Mouse (Mus musculus) lung, adult 2 months (tissue): ENCODE results near the gene Myh10. TPM values are rescaled to one million over a fixed set of nuclear protein-coding genes. Genes with fewer than 3 reads are reported as not detected.
A peak's percentile ranks its signal among the peaks of the same experiment; 100 is the strongest.

Experiments used
- DNase-seq: peaks from one replicate; pipeline ENCODE4 v3.0.0; 2022
- H3K4me1 ChIP-seq: fragments of 200-500 bp; 2 replicates; pipeline ENCODE4 v1.6.1; 2011; ENCODE audit warnings: low read length; ENCODE audit not compliant: control insufficient read depth, insufficient read depth
- H3K4me3 ChIP-seq: fragments of 200-500 bp; replicated peaks from 2 replicates; pipeline ENCODE3; 2011; ENCODE audit warnings: low read depth, mild to moderate bottlenecking, control low read depth, low read length; ENCODE audit errors: extremely low read depth
- CTCF ChIP-seq: fragments of 200-500 bp; IDR thresholded peaks from 2 replicates; pipeline ENCODE4 v1.5.1; 2011; ENCODE audit warnings: mild to moderate bottlenecking, low read length, control low read depth; ENCODE audit not compliant: insufficient read depth
- POLR2A ChIP-seq: fragments of 200-500 bp; IDR thresholded peaks from 2 replicates; pipeline ENCODE4 v1.6.1; 2011; ENCODE audit warnings: low read depth, mild to moderate bottlenecking, control low read depth, low read length, borderline replicate concordance; ENCODE audit errors: extremely low read depth
- WGBS: fragments of 180-500 bp; shearing (Covaris S2); methylation state at CpG from one replicate; pipeline ENCODE4 v1.1.7; 2018; 5-methylcytosine and 5-hydroxymethylcytosine counted together
- polyA plus RNA-seq: library from polyadenylated mRNA; depleted of rRNA; stranded (reverse); fragments of >200 nt; gene quantifications from 2 replicates; pipeline ENCODE4 v1.2.3, GENCODE M21; 2012; rRNA removed

Myh10 gene
- 103 and 123 TPM in 2 replicates for polyA plus RNA-seq

GRCm38 (mm10) chr11:68691321-68692009 is at the start of gene Myh10:
Gene Myh10, plus strand, starts transcription at chr11:68691559.
- peak; percentile 98 for DNase-seq
- WGBS, result under 1% methylated on average over 51 of the region's 51 CpGs
- TF ChIP-seq CTCF, result no peak
- TF ChIP-seq POLR2A, result peak; percentile 82; the same call in 1 of the 2 replicates
- H3K4me3 ChIP-seq, result peak within 1 kb of the TSS; percentile 76
- H3K4me1 ChIP-seq, result no peaks in the 10 kb centered on the region; the same call in 1 of the 2 replicates

GRCm38 (mm10) chr11:68644781-68645180 is 46.6 kb upstream of the Myh10 start:
- Histone ChIP-seq H3K4me1 (0 out of 2 replicates have a peak, but pooled peaks cover 2% of the 10 kb centered on the region), H3K4me3 (no peak overlapping the region)
- no peak for TF ChIP-seq POLR2A
- TF ChIP-seq CTCF, result no peak
- WGBS, result 67% methylated on average over 6 of the region's 6 CpGs
- no peak for DNase-seq

GRCm38 (mm10) chr11:68647808-68648207 is 43.6 kb upstream of the Myh10 start:
- H3K4me1 ChIP-seq, result 0 out of 2 replicates have a peak, but pooled peaks cover 2% of the 10 kb centered on the region
- no peak overlapping the region for H3K4me3 ChIP-seq
- DNase-seq, result no peak
- TF ChIP-seq CTCF (no peak), POLR2A (no peak)
- 63% methylated on average over 5 of the region's 5 CpGs for WGBS

- no peak for DNase-seq
- 0 out of 2 replicates have a peak, but pooled peaks cover 2% of the 10 kb centered on the region for H3K4me1 ChIP-seq
- 61% methylated on average over 16 of the region's 16 CpGs for WGBS
- TF ChIP-seq CTCF (no peak), POLR2A (no peak)
- H3K4me3 ChIP-seq, result no peak overlapping the region
Observed at GRCm38 (mm10) chr11:68648385-68649148, 42.8 kb upstream of the Myh10 start.

GRCm38 (mm10) chr11:68651518-68651917 is 39.8 kb upstream of the Myh10 start:
- WGBS, result 49% methylated on average over 2 of the region's 2 CpGs
- Histone ChIP-seq H3K4me3 (no peak overlapping the region), H3K4me1 (0 out of 2 replicates have a peak, but pooled peaks cover 2% of the 10 kb centered on the region)
- DNase-seq, result no peak
- TF ChIP-seq POLR2A, result no peak
- TF ChIP-seq CTCF, result no peak

GRCm38 (mm10) chr11:68655524-68655923 is 35.8 kb upstream of the Myh10 start:
- WGBS, result 82% methylated on average over 1 of the region's 1 CpGs
- DNase-seq, result no peak
- TF ChIP-seq POLR2A (no peak), CTCF (no peak)
- Histone ChIP-seq H3K4me3 (no peak overlapping the region), H3K4me1 (peaks cover 7% of the 10 kb centered on the region; the same call in 1 of the 2 replicates)

GRCm38 (mm10) chr11:68656887-68657685 is 34.3 kb upstream of the Myh10 start:
- TF ChIP-seq CTCF (no peak), POLR2A (no peak)
- DNase-seq, result no peak
- Histone ChIP-seq H3K4me3 (no peak overlapping the region), H3K4me1 (peaks cover 7% of the 10 kb centered on the region; the same call in 1 of the 2 replicates)
- 27% methylated on average over 6 of the region's 6 CpGs for WGBS

- H3K4me3 ChIP-seq, result no peak overlapping the region
- H3K4me1 ChIP-seq, result peaks cover 7% of the 10 kb centered on the region; the same call in 1 of the 2 replicates
- WGBS, result 27% methylated on average over 9 of the region's 9 CpGs
- DNase-seq, result no peak
- TF ChIP-seq CTCF (no peak), POLR2A (no peak)
Observed at GRCm38 (mm10) chr11:68657811-68658210, 33.5 kb upstream of the Myh10 start.

GRCm38 (mm10) chr11:68665331-68665730 is 26.0 kb upstream of the Myh10 start:
- 23% methylated on average over 2 of the region's 2 CpGs for WGBS
- Histone ChIP-seq H3K4me1 (no peaks in the 10 kb centered on the region), H3K4me3 (no peak overlapping the region)
- DNase-seq, result no peak
- TF ChIP-seq POLR2A, result no peak
- no peak for TF ChIP-seq CTCF
